Mouse (Mus musculus): Measurements from ENCODE around the gene Sept10.
"Not testable (repeated sequence)": the region's sequence is repeated elsewhere in the genome, so short reads cannot be mapped to it uniquely, and the experiment has no call there.

Gene Sept10

DNA sequence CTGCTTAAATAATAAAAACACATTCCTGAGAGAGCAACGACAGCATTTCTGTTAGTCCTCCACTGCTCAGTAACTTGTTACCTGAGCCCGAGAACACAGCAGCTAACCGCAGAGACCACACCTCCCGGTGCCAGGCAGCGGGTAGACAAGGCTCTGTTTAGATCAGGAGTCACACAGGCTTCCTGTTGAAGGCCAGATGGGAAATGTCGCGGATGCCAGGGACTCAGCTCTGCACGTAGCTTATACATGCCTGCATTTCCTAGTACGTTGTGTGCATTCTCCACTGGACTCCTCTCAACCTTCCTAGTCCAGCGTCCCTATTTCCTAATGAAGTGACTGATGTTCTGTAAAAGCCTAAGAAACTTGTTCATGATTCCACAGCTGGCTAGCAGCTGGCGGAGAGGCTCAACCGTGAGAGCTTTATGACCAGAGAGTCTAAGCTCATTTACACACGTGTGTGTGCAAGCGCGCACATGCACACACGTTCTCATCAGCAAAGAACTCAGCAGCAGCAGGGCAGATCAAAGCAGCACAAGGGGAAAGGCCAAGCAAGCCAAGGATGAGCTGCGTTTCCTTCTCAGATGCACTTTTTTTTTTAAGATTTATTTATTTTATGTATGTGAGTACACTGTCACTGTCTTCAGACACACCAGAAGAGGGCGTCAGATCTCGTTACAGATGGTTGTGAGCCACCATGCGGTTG lies 89.6 kb downstream of the Sept10 start:
- DNase-seq (ENCODE audit: low read depth in 1 of 2, low spot score in 2 of 2) = no peak

DNA sequence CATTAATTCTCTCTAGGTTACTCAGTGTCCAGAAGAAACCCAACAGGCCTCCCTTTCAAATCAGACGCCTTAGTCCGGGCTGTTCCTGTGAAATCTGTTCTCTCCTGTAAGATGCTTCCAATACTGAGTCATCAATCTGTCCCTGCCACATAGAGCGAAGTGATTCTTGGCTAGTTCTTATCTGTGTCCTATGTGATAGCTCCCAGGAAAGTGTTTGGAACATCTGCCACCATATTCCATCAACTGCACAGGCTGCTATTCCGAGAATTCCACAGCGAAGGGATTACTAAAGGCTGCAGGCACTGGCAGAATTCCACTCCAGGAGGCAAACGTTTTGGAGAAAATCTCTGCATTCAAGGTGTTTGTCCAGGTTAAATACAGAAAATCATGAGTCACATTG lies 94.0 kb downstream of the Sept10 start:
- DNase-seq (ENCODE audit: low read depth in 1 of 2, low spot score in 2 of 2) = no peak

GRCm38 (mm10) chr10:59125497-59125896 lies 96.2 kb downstream of the Sept10 start:
- DNase-seq (ENCODE audit: low read depth in 1 of 2, low spot score in 2 of 2) = no peak

DNA sequence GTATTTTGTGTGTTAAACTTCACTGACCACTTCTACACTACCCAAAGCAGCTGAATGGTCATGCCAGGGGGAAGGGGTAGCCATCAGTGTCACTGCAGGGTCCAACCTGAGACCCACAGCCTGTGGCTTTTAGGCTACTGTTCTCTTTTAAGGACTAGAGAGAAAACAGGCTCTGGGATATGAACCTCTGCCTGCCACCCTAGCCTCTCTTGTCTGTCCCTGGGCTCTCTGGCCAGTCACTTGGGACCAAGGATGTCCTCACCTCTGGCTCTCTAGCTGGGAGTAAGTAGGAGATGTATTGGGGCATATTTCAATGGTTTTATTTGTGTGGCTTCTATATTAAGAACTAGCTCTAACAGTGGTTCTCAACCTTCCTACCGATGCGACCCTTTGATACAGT lies 101.8 kb downstream of the Sept10 start:
- DNase-seq (ENCODE audit: low read depth in 1 of 2, low spot score in 2 of 2) = no peak

- no peak for DNase-seq (ENCODE audit: low read depth in 1 of 2, low spot score in 2 of 2)
These were observed 102.6 kb downstream of the Sept10 start for GRCm38 (mm10) chr10:59119001-59119400.

GRCm38 (mm10) chr10:59117555-59117954 lies 104.1 kb downstream of the Sept10 start:
- DNase-seq (ENCODE audit: low read depth in 1 of 2, low spot score in 2 of 2) = no peak

GRCm38 (mm10) chr10:59116331-59116730 lies 105.3 kb downstream of the Sept10 start:
- DNase-seq (ENCODE audit: low read depth in 1 of 2, low spot score in 2 of 2) = no peak

DNA sequence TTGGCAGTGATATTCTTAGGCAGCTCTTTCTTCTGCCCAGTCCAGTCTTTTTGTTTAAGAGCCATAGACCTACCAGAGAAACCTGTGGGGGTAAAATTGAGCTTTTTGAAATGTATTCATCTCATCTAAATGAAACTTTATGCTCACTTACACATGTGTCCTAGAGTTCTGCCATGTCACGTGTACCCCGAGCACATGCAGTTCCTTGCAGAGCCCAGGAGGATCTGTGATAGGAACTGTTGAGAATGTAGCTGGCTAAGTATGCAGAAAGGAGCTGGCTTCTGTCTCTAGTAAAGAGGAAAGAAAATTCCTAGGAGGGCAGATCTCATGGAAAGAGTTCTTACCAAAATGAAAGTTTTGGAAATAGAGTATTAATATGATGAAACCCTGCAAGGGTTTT lies 106.0 kb downstream of the Sept10 start:
- DNase-seq (ENCODE audit: low read depth in 1 of 2, low spot score in 2 of 2) = no peak

- no peak for DNase-seq (ENCODE audit: low read depth in 1 of 2, low spot score in 2 of 2)
These were observed 106.9 kb downstream of the Sept10 start for GRCm38 (mm10) chr10:59114535-59115291.

DNA sequence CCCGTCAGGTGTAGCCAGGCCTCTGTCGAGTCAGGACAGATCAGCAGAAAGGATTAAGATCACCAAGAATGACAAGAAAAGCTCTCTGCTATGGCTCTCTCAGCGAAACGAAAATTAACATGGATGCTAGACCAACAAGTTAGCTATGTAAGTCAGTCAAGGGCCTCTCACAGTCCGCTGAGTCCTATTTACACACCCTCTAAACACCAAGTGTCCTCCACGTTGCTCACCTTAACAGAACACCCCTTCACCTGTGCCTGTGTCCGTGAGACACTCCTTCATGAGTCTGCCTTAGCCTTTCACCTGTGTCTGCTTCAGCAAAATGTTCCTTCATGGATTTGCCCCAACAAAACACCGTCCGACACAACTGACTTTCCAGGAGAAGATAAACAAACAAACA lies 108.3 kb downstream of the Sept10 start:
- DNase-seq (ENCODE audit: low read depth in 1 of 2, low spot score in 2 of 2) = no peak

- DNase-seq (ENCODE audit: low read depth in 1 of 2, low spot score in 2 of 2) = no peak
These were observed 108.9 kb downstream of the Sept10 start for GRCm38 (mm10) chr10:59112755-59113154.

- no peak for DNase-seq (ENCODE audit: low read depth in 1 of 2, low spot score in 2 of 2)
These were observed 111.3 kb downstream of the Sept10 start for GRCm38 (mm10) chr10:59110386-59110785.

- peak; percentile 30 to 51 for DNase-seq (ENCODE audit: low read depth in 1 of 2, low spot score in 2 of 2)
These were observed 112.6 kb downstream of the Sept10 start for GRCm38 (mm10) chr10:59109015-59109414.

GRCm38 (mm10) chr10:59106644-59107043 lies 115.0 kb downstream of the Sept10 start:
- DNase-seq (ENCODE audit: low read depth in 1 of 2, low spot score in 2 of 2) = no peak

GRCm38 (mm10) chr10:59105885-59106284 lies 115.8 kb downstream of the Sept10 start:
- no peak for DNase-seq (ENCODE audit: low read depth in 1 of 2, low spot score in 2 of 2)

DNA sequence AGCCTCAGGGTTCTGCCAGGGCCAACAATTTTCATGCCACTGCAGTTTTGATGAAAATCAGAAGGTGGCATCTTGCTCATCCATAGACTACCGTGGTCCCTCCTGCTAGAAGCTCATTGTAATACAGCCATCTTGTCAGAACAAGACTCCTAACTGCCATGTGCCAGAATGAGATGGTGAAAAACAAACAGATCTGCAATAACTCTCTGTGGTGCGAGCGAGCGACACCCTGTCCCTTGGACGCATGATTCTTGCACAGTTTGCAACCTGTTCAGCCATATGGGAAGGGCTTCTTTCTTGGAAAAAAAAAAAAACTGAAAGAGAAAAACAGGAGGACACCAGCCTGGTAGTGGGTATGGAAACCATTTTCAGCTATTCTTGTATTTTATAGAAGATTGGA lies 117.0 kb downstream of the Sept10 start:
- no peak for DNase-seq (ENCODE audit: low read depth in 1 of 2, low spot score in 2 of 2)

DNA sequence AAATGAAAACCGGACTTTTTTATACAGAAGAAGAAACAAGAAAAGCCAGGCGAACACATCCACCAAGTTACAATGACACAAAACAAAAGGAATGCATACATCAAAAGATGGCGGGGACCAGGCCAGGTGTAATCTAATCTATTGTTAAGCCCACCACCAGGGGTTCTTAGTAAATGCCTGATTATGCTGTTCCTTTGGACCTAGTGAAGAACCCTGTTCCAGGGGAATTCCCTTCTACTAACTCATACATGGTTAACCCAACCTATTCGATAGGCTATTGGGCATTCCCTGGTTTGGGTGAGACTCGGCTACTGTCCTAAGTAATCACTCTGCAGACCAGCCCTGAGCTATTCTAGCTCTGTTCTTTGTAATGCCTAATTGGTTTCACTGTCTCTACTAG lies 118.6 kb downstream of the Sept10 start:
- not testable (repeated sequence) for DNase-seq (ENCODE audit: low read depth in 1 of 2, low spot score in 2 of 2)

- DNase-seq (ENCODE audit: low read depth in 1 of 2, low spot score in 2 of 2) = no peak
These were observed 129.7 kb downstream of the Sept10 start for GRCm38 (mm10) chr10:59091988-59092387.
